Mouse (Mus musculus): ENCODE measurements around the gene Hfe2.
A peak's percentile ranks its signal among the peaks of the same experiment; 100 is the strongest.

Gene Hfe2

GRCm38 (mm10) chr3:96557694-96558093 is 32.7 kb downstream of the Hfe2 start, which contains the start of gene Txnip:
Txnip (plus strand) TSS chr3:96557957.
- DNase-seq (ENCODE audit: low spot score): peak; percentile 99

GRCm38 (mm10) chr3:96558159-96558558 is 33.2 kb downstream of the Hfe2 start:
- DNase-seq (ENCODE audit: low spot score): no peak

- no peak for DNase-seq (ENCODE audit: low spot score)
Measured at GRCm38 (mm10) chr3:96558668-96559196, 33.8 kb downstream of the Hfe2 start.

- DNase-seq (ENCODE audit: low spot score): no peak
Measured at GRCm38 (mm10) chr3:96559398-96559910, 34.5 kb downstream of the Hfe2 start.

- no peak for DNase-seq (ENCODE audit: low spot score)
Measured at GRCm38 (mm10) chr3:96559911-96560850, 35.2 kb downstream of the Hfe2 start.

GRCm38 (mm10) chr3:96560881-96561668 is 36.1 kb downstream of the Hfe2 start:
- DNase-seq (ENCODE audit: low spot score): no peak

GRCm38 (mm10) chr3:96561946-96562681 is 37.1 kb downstream of the Hfe2 start:
- DNase-seq (ENCODE audit: low spot score): no peak

- DNase-seq (ENCODE audit: low spot score): no peak
Measured at GRCm38 (mm10) chr3:96563267-96563666, 38.3 kb downstream of the Hfe2 start.

- no peak for DNase-seq (ENCODE audit: low spot score)
Measured at GRCm38 (mm10) chr3:96563911-96564632, 39.1 kb downstream of the Hfe2 start.

GRCm38 (mm10) chr3:96564633-96565032 is 39.7 kb downstream of the Hfe2 start:
- DNase-seq (ENCODE audit: low spot score): no peak

- no peak for DNase-seq (ENCODE audit: low spot score)
Measured at GRCm38 (mm10) chr3:96565105-96565504, 40.1 kb downstream of the Hfe2 start.

GRCm38 (mm10) chr3:96566661-96567450 is 41.9 kb downstream of the Hfe2 start:
- DNase-seq (ENCODE audit: low spot score): no peak

GRCm38 (mm10) chr3:96568605-96569004 is 43.6 kb downstream of the Hfe2 start:
- no peak for DNase-seq (ENCODE audit: low spot score)

- DNase-seq (ENCODE audit: low spot score): no peak
Measured at GRCm38 (mm10) chr3:96569506-96569905, 44.5 kb downstream of the Hfe2 start.

- no peak for DNase-seq (ENCODE audit: low spot score)
Measured at GRCm38 (mm10) chr3:96569966-96570605, 45.1 kb downstream of the Hfe2 start.

- DNase-seq (ENCODE audit: low spot score): no peak
Measured at GRCm38 (mm10) chr3:96570643-96571042, 45.7 kb downstream of the Hfe2 start.

GRCm38 (mm10) chr3:96571336-96571735 is 46.4 kb downstream of the Hfe2 start:
- DNase-seq (ENCODE audit: low spot score): no peak

GRCm38 (mm10) chr3:96571896-96572698 is 47.1 kb downstream of the Hfe2 start:
- DNase-seq (ENCODE audit: low spot score): no peak

Measured in ovary, postnatal 14 days (tissue).